Mouse (Mus musculus) olfactory bulb, adult 2 months (tissue): ENCODE data around the gene Gtf2a2.

ENCODE experiments used
- CTCF ChIP-seq: fragments of 200-500 bp; IDR thresholded peaks from 2 replicates; pipeline ENCODE4 v1.5.1; 2012; ENCODE audit warnings: low read depth, mild to moderate bottlenecking, low read length, moderate library complexity; ENCODE audit not compliant: insufficient read depth
- POLR2A ChIP-seq: fragments of 200-500 bp; IDR thresholded peaks from 2 replicates; pipeline ENCODE4 v1.6.1; 2012; ENCODE audit warnings: mild to moderate bottlenecking, low read depth, low read length, moderate library complexity; ENCODE audit not compliant: insufficient read depth

- no peak for TF ChIP-seq CTCF
- TF ChIP-seq POLR2A, result no peak
These were observed 35.5 kb downstream of the Gtf2a2 start for GRCm38 (mm10) chr9:70047839-70048238.
